Comparison of ENCODE assay signal across 14 mouse cellular contexts in the genomic region with DNA sequence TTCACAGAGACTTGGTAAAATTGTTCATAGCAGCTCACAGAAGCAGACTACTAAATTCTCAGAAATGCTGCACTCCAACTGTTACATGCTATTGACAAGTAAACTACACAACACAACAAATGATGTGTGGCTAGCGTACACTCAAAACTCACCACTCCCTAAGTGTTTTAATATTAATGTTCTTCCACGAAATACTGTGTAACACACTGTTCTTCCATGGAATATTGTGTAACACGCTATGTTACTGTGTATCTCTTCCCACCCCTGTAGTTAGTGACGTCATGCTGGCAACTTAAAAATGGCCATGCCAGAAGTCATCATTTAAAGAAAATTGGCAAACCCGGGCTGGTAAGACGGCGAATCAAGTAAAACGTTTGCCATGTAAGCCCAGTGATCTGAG.
"Had no signal": no experiment of that assay in that cellular context is flagged by ENCODE, and none has a peak within 500 bp of the region (broad histone marks: within the 10 kb centered on the region; RNA-seq: fewer than 3 reads in every experiment).

No protein-coding gene starts in this region.

- H3K36me3 ChIP-seq: limb, embryonic 12.5 days; limb, embryonic 15.5 days; liver, embryonic 13.5 days had no signal

- H3K27ac ChIP-seq: limb, embryonic 12.5 days; limb, embryonic 15.5 days; liver, embryonic 13.5 days had no signal

- H3K27me3 ChIP-seq: limb, embryonic 12.5 days; limb, embryonic 15.5 days; liver, embryonic 13.5 days had no signal

- H3K9ac ChIP-seq: limb, embryonic 12.5 days; limb, embryonic 15.5 days; liver, embryonic 13.5 days had no signal

- H3K4me1 ChIP-seq: limb, embryonic 15.5 days; liver, embryonic 13.5 days had no signal

- DNase-seq: kidney, adult 18-20 months; kidney, adult 9 months; kidney, postnatal 14 days; kidney, postnatal 4 days; left cerebral cortex, postnatal 4 days; liver, embryonic 13.5 days; lung, adult 2 months; lung, postnatal 4 days; midbrain, embryonic 14.5 days; thymus, adult 18-20 months; thymus, postnatal 36 days had no signal

- H3K4me2 ChIP-seq: limb, embryonic 12.5 days; limb, embryonic 15.5 days; liver, embryonic 13.5 days; midbrain, embryonic 11.5 days had no signal

- H3K9me3 ChIP-seq: limb, embryonic 12.5 days; limb, embryonic 15.5 days; liver, embryonic 13.5 days had no signal

- H3K4me3 ChIP-seq: limb, embryonic 12.5 days; limb, embryonic 15.5 days; liver, embryonic 13.5 days had no signal
